Mouse (Mus musculus) bone marrow macrophage, adult 2 months (primary cell): ENCODE measurements at regions not wholly inside any gene's neighbourhood (a gene's known extent, or its start where the extent isn't known, plus 50 kb on each side); places are given as distances from the start of the nearest gene placed in this dataset.

Source experiments
- CTCF ChIP-seq: IDR thresholded peaks from 2 replicates; pipeline ENCODE4 v1.5.1; 2012; ENCODE audit warnings: low read depth, mild to moderate bottlenecking, low read length, moderate library complexity
- POLR2A ChIP-seq: IDR thresholded peaks from 2 replicates; pipeline ENCODE4 v1.6.1; 2012; ENCODE audit warnings: mild to moderate bottlenecking, low read depth, low read length, borderline replicate concordance

DNA sequence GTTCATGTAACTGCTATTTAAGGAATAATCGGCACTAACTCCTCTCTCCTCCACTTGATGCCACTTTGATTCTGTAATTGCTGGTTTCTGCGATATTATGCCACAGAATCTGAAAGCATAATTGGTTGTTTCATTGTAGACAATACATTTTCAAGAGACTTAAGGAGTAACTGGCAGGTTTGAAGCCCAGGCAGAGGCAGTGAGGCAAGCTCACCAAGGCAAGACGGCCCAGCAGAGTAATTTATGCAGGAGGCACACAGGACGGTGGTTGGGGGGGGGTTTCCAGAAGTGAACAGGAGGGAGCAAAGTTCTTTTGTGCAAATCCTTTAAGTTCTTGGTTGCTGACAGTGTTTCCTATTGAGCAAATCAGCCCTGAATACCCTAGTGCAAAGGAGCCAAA, 249.6 kb downstream of the Drd1 start:
- no peak for TF ChIP-seq POLR2A
- TF ChIP-seq CTCF = no peak
